ENCODE assay signal across 13 mouse cellular contexts in genomic region chr5:73130984-73131383, GRCm38 (mm10).
DNase-seq lines count a peak whose midpoint lies in the region; ATAC-seq and TF ChIP-seq lines count a peak whose summit lies in the region.
"Had no signal": no experiment of that assay in that cellular context is flagged by ENCODE, and none has a peak within 500 bp of the region (broad histone marks: within the 10 kb centered on the region; RNA-seq: fewer than 3 reads in every experiment).

No protein-coding gene starts in this region.

- H3K27me3 ChIP-seq in intestine, postnatal 0 days (replicated peaks; ENCODE audit: control insufficient read depth, insufficient read depth, low read length), result no peaks in the 10 kb centered on the region
- H3K27me3 ChIP-seq in midbrain, embryonic 15.5 days (replicated peaks), result no peaks in the 10 kb centered on the region
- H3K27me3 ChIP-seq: hindbrain, embryonic 15.5 days; Patski had no signal

- peak; percentile 25 for DNase-seq in gastrocnemius, postnatal 10 days
- DNase-seq in gastrocnemius, postnatal 36 days, result no peak
- peak; percentile 16 for DNase-seq in lung, postnatal 10 days
- DNase-seq in lung, postnatal 14 days, result no peak
- DNase-seq in brain, embryonic 14.5 days (ENCODE audit: low read depth), result peak; percentile 33
- peak; percentile 40 for DNase-seq in kidney, postnatal 10 days
- DNase-seq: thymus, postnatal 4 days had no signal

- 87% methylated on average over 6 of the region's 6 CpGs for WGBS in intestine, postnatal 0 days
- 88% methylated on average over 6 of the region's 6 CpGs for WGBS in midbrain, embryonic 15.5 days

- no peak overlapping the region for H3K4me2 ChIP-seq in intestine, postnatal 0 days (replicated peaks; ENCODE audit: low read depth)
- no peak overlapping the region for H3K4me2 ChIP-seq in midbrain, embryonic 15.5 days
- H3K4me2 ChIP-seq: hindbrain, embryonic 15.5 days had no signal

- H3K9ac ChIP-seq in intestine, postnatal 0 days (ENCODE audit: low read depth, low read length), result no peak overlapping the region
- H3K9ac ChIP-seq in midbrain, embryonic 15.5 days, result no peak overlapping the region
- H3K9ac ChIP-seq: hindbrain, embryonic 15.5 days had no signal

- H3K9me3 ChIP-seq in intestine, postnatal 0 days (ENCODE audit: control insufficient read depth), result no peaks in the 10 kb centered on the region
- H3K9me3 ChIP-seq in midbrain, embryonic 15.5 days, result no peaks in the 10 kb centered on the region
- H3K9me3 ChIP-seq: hindbrain, embryonic 15.5 days had no signal

- H3K36me3 ChIP-seq in intestine, postnatal 0 days (ENCODE audit: control insufficient read depth, insufficient read depth), result peaks cover 26% of the 10 kb centered on the region
- no peaks in the 10 kb centered on the region for H3K36me3 ChIP-seq in midbrain, embryonic 15.5 days (replicated peaks)
- H3K36me3 ChIP-seq: hindbrain, embryonic 15.5 days had no signal

- TF ChIP-seq POLR2A in brain, embryonic 14.5 days (IDR thresholded peaks at IDR 0.05; ENCODE audit: borderline replicate concordance, extremely low read depth, insufficient read depth, insufficient read length, poor library complexity, severe bottlenecking), result no peak

- no peak for TF ChIP-seq CTCF in brain, embryonic 14.5 days (IDR thresholded peaks at IDR 0.05; ENCODE audit: borderline replicate concordance, extremely low read depth, insufficient read depth, insufficient read length)
- no peak for TF ChIP-seq CTCF in intestine, postnatal 0 days (IDR thresholded peaks at IDR 0.05; ENCODE audit: low read depth)

- H3K4me1 ChIP-seq in intestine, postnatal 0 days (replicated peaks; ENCODE audit: control insufficient read depth, insufficient read depth, low read length), result no peaks in the 10 kb centered on the region
- H3K4me1 ChIP-seq in midbrain, embryonic 15.5 days, result 0 out of 2 replicates have a peak, but pooled peaks cover 2% of the 10 kb centered on the region

- H3K4me3 ChIP-seq in intestine, postnatal 0 days (ENCODE audit: low read depth, low read length), result no peak overlapping the region
- H3K4me3 ChIP-seq in midbrain, embryonic 15.5 days, result no peak overlapping the region
- H3K4me3 ChIP-seq: erythroblast, embryonic 14.5 days; hindbrain, embryonic 15.5 days had no signal

- no peak for ATAC-seq in intestine, postnatal 0 days
- ATAC-seq in midbrain, embryonic 15.5 days (replicated peaks), result no peak
- ATAC-seq: Patski had no signal

- H3K27ac ChIP-seq in intestine, postnatal 0 days (ENCODE audit: low read depth, low read length), result no peak overlapping the region
- no peak overlapping the region for H3K27ac ChIP-seq in midbrain, embryonic 15.5 days
- H3K27ac ChIP-seq: hindbrain, embryonic 15.5 days; macrophage had no signal

- intact Hi-C loops in gastrocnemius, postnatal 36 days (cut with DNase I), result loop anchor here (5.0 kb wide), 1 partner anchor 126 kb away; the partner anchor contains the start of gene Fryl

Comparison
In these comparisons a context has a peak if more than half of its experiments do, and no peak if none do; other contexts are left out.
1. DNase-seq: peak in gastrocnemius, postnatal 10 days (single experiment), lung, postnatal 10 days (single experiment), brain, embryonic 14.5 days (single experiment) and kidney, postnatal 10 days (single experiment); none in gastrocnemius, postnatal 36 days (0 of 2) and lung, postnatal 14 days (single experiment).